Mouse (Mus musculus): ENCODE data around the gene 2010003K11Rik. TPM values are rescaled to one million over a fixed set of nuclear protein-coding genes. Genes with fewer than 3 reads are reported as not detected.
"Not testable (repeated sequence)": the region's sequence is repeated elsewhere in the genome, so short reads cannot be mapped to it uniquely, and the experiment has no call there.

The 2010003K11Rik gene
- polyA plus RNA-seq, 1 experiment from 2014 or later: 0.12 TPM

DNA sequence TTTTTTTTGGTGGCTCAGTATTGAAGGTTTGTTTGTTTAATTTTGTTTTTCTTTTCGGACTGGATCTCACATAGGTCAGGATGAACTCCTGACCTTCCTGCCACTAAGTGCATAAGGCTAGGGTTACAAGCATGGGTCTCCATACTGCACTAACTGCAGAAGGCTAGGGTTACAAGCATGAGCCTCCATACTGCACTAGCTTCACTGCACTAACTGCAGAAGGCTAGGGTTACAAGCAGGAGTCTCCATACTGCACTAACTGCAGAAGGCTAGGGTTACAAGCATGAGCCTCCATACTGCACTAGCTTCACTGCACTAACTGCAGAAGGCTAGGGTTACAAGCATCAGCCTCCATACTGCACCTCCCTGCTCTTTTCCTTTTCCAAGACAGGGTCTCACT is 44.3 kb downstream of the 2010003K11Rik start:
- not testable (repeated sequence) for H3K4me2 ChIP-seq (ENCODE audit: low read depth, low read length); H3K9me3 ChIP-seq (replicated peaks; ENCODE audit: control insufficient read depth, low read length); ATAC-seq (replicated peaks; ENCODE audit: extremely low read depth, insufficient read depth, low FRiP score)

DNA sequence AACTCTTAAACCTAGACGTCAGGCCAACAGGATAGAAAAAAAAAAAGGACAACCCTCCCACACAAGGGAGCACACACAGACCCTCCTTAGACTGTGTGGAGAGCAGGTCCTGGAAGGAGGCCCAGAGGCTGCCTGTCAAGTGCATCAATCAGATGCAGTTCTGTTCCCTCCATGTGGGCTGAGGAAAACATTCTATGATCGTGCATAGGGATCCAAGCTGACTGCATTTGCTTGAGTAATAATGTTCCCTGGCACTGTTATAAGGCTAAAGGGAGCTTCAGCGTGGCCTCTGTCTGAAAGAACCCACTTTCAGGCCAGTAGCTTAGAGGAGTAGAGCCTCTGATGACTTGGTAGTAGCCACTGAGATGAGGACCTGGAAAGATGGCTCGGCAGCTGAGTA is 45.9 kb downstream of the 2010003K11Rik start:
- Histone ChIP-seq H3K4me1 (ENCODE audit: control insufficient read depth, insufficient read depth, low read length) (no peaks in the 10 kb centered on the region), H3K4me3 (ENCODE audit: low read length) (no peak overlapping the region), H3K27me3 (ENCODE audit: control insufficient read depth, insufficient read depth, low read length) (no peaks in the 10 kb centered on the region), H3K4me2 (ENCODE audit: low read depth, low read length) (no peak overlapping the region), H3K9me3 (replicated peaks; ENCODE audit: control insufficient read depth, low read length) (no peaks in the 10 kb centered on the region), H3K9ac (ENCODE audit: low read length) (no peak overlapping the region), H3K36me3 (ENCODE audit: control insufficient read depth, insufficient read depth) (no peaks in the 10 kb centered on the region), H3K27ac (ENCODE audit: low read length) (no peak overlapping the region)
- ATAC-seq (replicated peaks; ENCODE audit: extremely low read depth, insufficient read depth, low FRiP score): no peak
- WGBS: 50% methylated on average over 4 of the region's 4 CpGs

More for the DNA sequence above, 44.3 kb downstream of the 2010003K11Rik start:
- H3K27ac ChIP-seq (ENCODE audit: low read length); H3K4me1 ChIP-seq (ENCODE audit: control insufficient read depth, insufficient read depth, low read length); H3K4me3 ChIP-seq (ENCODE audit: low read length); H3K36me3 ChIP-seq (ENCODE audit: control insufficient read depth, insufficient read depth); H3K27me3 ChIP-seq (ENCODE audit: control insufficient read depth, insufficient read depth, low read length); H3K9ac ChIP-seq (ENCODE audit: low read length): not testable (repeated sequence)
- WGBS: 43% methylated on average over 1 of the region's 1 CpGs

DNA sequence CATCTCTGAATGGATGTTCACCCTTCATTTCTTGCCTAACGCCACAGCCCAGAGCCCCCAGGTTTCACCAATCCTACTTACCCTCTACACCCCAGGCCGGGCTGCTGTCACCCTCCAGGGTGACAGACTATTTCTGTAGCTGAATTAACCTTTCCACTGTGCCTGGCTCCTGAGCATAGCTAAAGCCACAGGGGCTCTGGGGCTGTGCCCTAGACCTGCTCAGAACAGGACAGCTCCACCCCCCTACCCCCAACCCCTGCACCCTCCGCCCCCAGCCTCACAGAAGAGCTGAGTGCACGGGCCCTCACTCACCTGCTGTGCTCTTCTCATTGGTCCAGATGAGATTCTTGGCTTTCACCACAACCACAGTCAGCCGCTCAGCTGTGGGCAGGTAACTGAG is 46.4 kb downstream of the 2010003K11Rik start:
- Histone ChIP-seq H3K36me3 (ENCODE audit: control insufficient read depth, insufficient read depth) (no peaks in the 10 kb centered on the region), H3K27ac (ENCODE audit: low read length) (no peak overlapping the region), H3K9me3 (replicated peaks; ENCODE audit: control insufficient read depth, low read length) (no peaks in the 10 kb centered on the region), H3K4me3 (ENCODE audit: low read length) (no peak overlapping the region), H3K4me2 (ENCODE audit: low read depth, low read length) (no peak overlapping the region), H3K27me3 (ENCODE audit: control insufficient read depth, insufficient read depth, low read length) (no peaks in the 10 kb centered on the region), H3K9ac (ENCODE audit: low read length) (no peak overlapping the region), H3K4me1 (ENCODE audit: control insufficient read depth, insufficient read depth, low read length) (no peaks in the 10 kb centered on the region)
- WGBS: 49% methylated on average over 5 of the region's 5 CpGs
- ATAC-seq (replicated peaks; ENCODE audit: extremely low read depth, insufficient read depth, low FRiP score): no peak

GRCm38 (mm10) chr19:4451098-4451497 is 47.3 kb downstream of the 2010003K11Rik start:
- no peak overlapping the region for H3K4me2 ChIP-seq (ENCODE audit: low read depth, low read length)
- no peaks in the 10 kb centered on the region for H3K4me1 ChIP-seq (ENCODE audit: control insufficient read depth, insufficient read depth, low read length)
- no peaks in the 10 kb centered on the region for H3K9me3 ChIP-seq (replicated peaks; ENCODE audit: control insufficient read depth, low read length)
- ATAC-seq (replicated peaks; ENCODE audit: extremely low read depth, insufficient read depth, low FRiP score): no peak
- 49% methylated on average over 8 of the region's 8 CpGs for WGBS
- H3K9ac ChIP-seq (ENCODE audit: low read length): no peak overlapping the region
- H3K27me3 ChIP-seq (ENCODE audit: control insufficient read depth, insufficient read depth, low read length): no peaks in the 10 kb centered on the region
- no peaks in the 10 kb centered on the region for H3K36me3 ChIP-seq (ENCODE audit: control insufficient read depth, insufficient read depth)
- no peak overlapping the region for H3K4me3 ChIP-seq (ENCODE audit: low read length)
- no peak overlapping the region for H3K27ac ChIP-seq (ENCODE audit: low read length)

- Histone ChIP-seq H3K9me3 (replicated peaks; ENCODE audit: control insufficient read depth, low read length) (no peaks in the 10 kb centered on the region), H3K27me3 (ENCODE audit: control insufficient read depth, insufficient read depth, low read length) (no peaks in the 10 kb centered on the region), H3K4me3 (ENCODE audit: low read length) (no peak overlapping the region), H3K9ac (ENCODE audit: low read length) (no peak overlapping the region), H3K4me1 (ENCODE audit: control insufficient read depth, insufficient read depth, low read length) (no peaks in the 10 kb centered on the region), H3K36me3 (ENCODE audit: control insufficient read depth, insufficient read depth) (no peaks in the 10 kb centered on the region), H3K27ac (ENCODE audit: low read length) (no peak overlapping the region), H3K4me2 (ENCODE audit: low read depth, low read length) (no peak overlapping the region)
- no peak for ATAC-seq (replicated peaks; ENCODE audit: extremely low read depth, insufficient read depth, low FRiP score)
- 73% methylated on average over 5 of the region's 5 CpGs for WGBS
Observed at GRCm38 (mm10) chr19:4450666-4451065, 47.7 kb downstream of the 2010003K11Rik start.

GRCm38 (mm10) chr19:4449230-4449629 is 49.2 kb downstream of the 2010003K11Rik start:
- Histone ChIP-seq H3K9ac (ENCODE audit: low read length) (no peak overlapping the region), H3K4me2 (ENCODE audit: low read depth, low read length) (no peak overlapping the region), H3K4me3 (ENCODE audit: low read length) (no peak overlapping the region), H3K36me3 (ENCODE audit: control insufficient read depth, insufficient read depth) (no peaks in the 10 kb centered on the region), H3K27me3 (ENCODE audit: control insufficient read depth, insufficient read depth, low read length) (no peaks in the 10 kb centered on the region), H3K4me1 (ENCODE audit: control insufficient read depth, insufficient read depth, low read length) (no peaks in the 10 kb centered on the region), H3K9me3 (replicated peaks; ENCODE audit: control insufficient read depth, low read length) (no peaks in the 10 kb centered on the region), H3K27ac (ENCODE audit: low read length) (no peak overlapping the region)
- 89% methylated on average over 9 of the region's 9 CpGs for WGBS
- ATAC-seq (replicated peaks; ENCODE audit: extremely low read depth, insufficient read depth, low FRiP score): no peak

GRCm38 (mm10) chr19:4447445-4447844 is 50.9 kb downstream of the 2010003K11Rik start:
- no peak for ATAC-seq (replicated peaks; ENCODE audit: extremely low read depth, insufficient read depth, low FRiP score)
- no peak overlapping the region for H3K4me2 ChIP-seq (ENCODE audit: low read depth, low read length)
- H3K9me3 ChIP-seq (replicated peaks; ENCODE audit: control insufficient read depth, low read length): no peaks in the 10 kb centered on the region
- no peaks in the 10 kb centered on the region for H3K27me3 ChIP-seq (ENCODE audit: control insufficient read depth, insufficient read depth, low read length)
- H3K4me1 ChIP-seq (ENCODE audit: control insufficient read depth, insufficient read depth, low read length): no peaks in the 10 kb centered on the region
- no peaks in the 10 kb centered on the region for H3K36me3 ChIP-seq (ENCODE audit: control insufficient read depth, insufficient read depth)
- WGBS: 88% methylated on average over 9 of the region's 9 CpGs
- no peak overlapping the region for H3K9ac ChIP-seq (ENCODE audit: low read length)
- no peak overlapping the region for H3K4me3 ChIP-seq (ENCODE audit: low read length)
- no peak overlapping the region for H3K27ac ChIP-seq (ENCODE audit: low read length)

Other genes starting within 250 kb of the 2010003K11Rik start
- 8.3 and 11.6 TPM in 2 replicates for gene Ssh3, start 229.4 kb downstream of the 2010003K11Rik start, polyA plus RNA-seq (2015; fragmentation: Nextera tagmentation; extraction: Ambion mirVana)
- 1.4 and 2.4 TPM in 2 replicates for gene Ankrd13d, start 215.4 kb downstream of the 2010003K11Rik start, polyA plus RNA-seq (2015; fragmentation: Nextera tagmentation; extraction: Ambion mirVana)
- gene Grk2, start 192.4 kb downstream of the 2010003K11Rik start, polyA plus RNA-seq (2015; fragmentation: Nextera tagmentation; extraction: Ambion mirVana): 11.8 and 15.5 TPM in 2 replicates
- 31.9 and 35.9 TPM in 2 replicates for gene Kdm2a, start 100.3 kb downstream of the 2010003K11Rik start, polyA plus RNA-seq (2015; fragmentation: Nextera tagmentation; extraction: Ambion mirVana)
- gene Rhod, start 59.2 kb downstream of the 2010003K11Rik start, polyA plus RNA-seq (2015; fragmentation: Nextera tagmentation; extraction: Ambion mirVana): 18.3 and 20.4 TPM in 2 replicates
- gene Syt12, start 21.1 kb downstream of the 2010003K11Rik start, polyA plus RNA-seq (2015; fragmentation: Nextera tagmentation; extraction: Ambion mirVana): 0.76 and 1.1 TPM in 2 replicates
- gene Pcx, start 11.9 kb upstream of the 2010003K11Rik start, polyA plus RNA-seq (2015; fragmentation: Nextera tagmentation; extraction: Ambion mirVana): 14.1 and 15.8 TPM in 2 replicates
- 1.8 and 3.2 TPM in 2 replicates for gene Lrfn4, start 117.1 kb upstream of the 2010003K11Rik start, polyA plus RNA-seq (2015; fragmentation: Nextera tagmentation; extraction: Ambion mirVana)
- 38.4 and 41.2 TPM in 2 replicates for gene Rce1, start 127.1 kb upstream of the 2010003K11Rik start, polyA plus RNA-seq (2015; fragmentation: Nextera tagmentation; extraction: Ambion mirVana)
- gene Gm960, start 200.1 kb upstream of the 2010003K11Rik start, polyA plus RNA-seq (2015; fragmentation: Nextera tagmentation; extraction: Ambion mirVana): 0.62 and 0.66 TPM in 2 replicates
- 0.14 and 0.31 TPM in 2 replicates for gene Sptbn2, start 212.6 kb upstream of the 2010003K11Rik start, polyA plus RNA-seq (2015; fragmentation: Nextera tagmentation; extraction: Ambion mirVana)